Mouse (Mus musculus): ENCODE results near the gene Arpc5l.

GRCm38 (mm10) chr2:38992004-38992403 lies 13.1 kb upstream of the Arpc5l start:
- TF ChIP-seq CTCF (IDR thresholded peaks at IDR 0.05), result no peak
- no peak for TF ChIP-seq POLR2A (IDR thresholded peaks at IDR 0.05; ENCODE audit: insufficient read depth, low read depth, low read length)
